Mouse (Mus musculus): ENCODE data around the gene Xpc. TPM values are rescaled to one million over a fixed set of nuclear protein-coding genes. Genes with fewer than 3 reads are reported as not detected.
A peak's percentile ranks its signal among the peaks of the same experiment; 100 is the strongest.

The Xpc gene
- polyA plus RNA-seq, 1 experiment from 2014 or later = 20.8 TPM

- Histone ChIP-seq H3K4me1 (no peaks in the 10 kb centered on the region), H3K9me3 (no peaks in the 10 kb centered on the region), H3K4me3 (no peak overlapping the region), H3K36me3 (peaks cover 44% of the 10 kb centered on the region), H3K27me3 (no peaks in the 10 kb centered on the region), H3K4me2 (replicated peaks) (no peak overlapping the region), H3K9ac (replicated peaks) (no peak overlapping the region), H3K27ac (replicated peaks) (no peak overlapping the region)
- 93% methylated on average over 2 of the region's 2 CpGs for WGBS
- no peak for ATAC-seq (replicated peaks)
Measured at GRCm38 (mm10) chr6:91465756-91466155, 49.9 kb downstream of the Xpc start.

- H3K4me3 ChIP-seq = no peak overlapping the region
- no peak overlapping the region for H3K4me2 ChIP-seq (replicated peaks)
- H3K36me3 ChIP-seq = peaks cover 15% of the 10 kb centered on the region
- H3K4me1 ChIP-seq = no peaks in the 10 kb centered on the region
- H3K27me3 ChIP-seq = no peaks in the 10 kb centered on the region
- no peaks in the 10 kb centered on the region for H3K9me3 ChIP-seq
- no peak overlapping the region for H3K27ac ChIP-seq (replicated peaks)
- no peak for ATAC-seq (replicated peaks)
- H3K9ac ChIP-seq (replicated peaks) = no peak overlapping the region
- WGBS = 91% methylated on average over 1 of the region's 1 CpGs
Measured at GRCm38 (mm10) chr6:91459471-91459870, 56.2 kb downstream of the Xpc start.

- Histone ChIP-seq H3K9ac (replicated peaks) (no peak overlapping the region), H3K27ac (replicated peaks) (no peak overlapping the region), H3K4me3 (no peak overlapping the region), H3K36me3 (no peaks in the 10 kb centered on the region), H3K27me3 (peaks cover 2% of the 10 kb centered on the region; the same call in 1 of the 2 replicates), H3K4me1 (no peaks in the 10 kb centered on the region), H3K4me2 (replicated peaks) (no peak overlapping the region), H3K9me3 (no peaks in the 10 kb centered on the region)
- WGBS = 78% methylated on average over 5 of the region's 5 CpGs
- ATAC-seq (replicated peaks) = no peak
Measured at GRCm38 (mm10) chr6:91454546-91454945, 61.1 kb downstream of the Xpc start.

GRCm38 (mm10) chr6:91452056-91452455 lies 63.6 kb downstream of the Xpc start:
- H3K4me1 ChIP-seq = no peaks in the 10 kb centered on the region
- H3K36me3 ChIP-seq = no peaks in the 10 kb centered on the region
- no peak overlapping the region for H3K4me2 ChIP-seq (replicated peaks)
- H3K9ac ChIP-seq (replicated peaks) = no peak overlapping the region
- ATAC-seq (replicated peaks) = no peak
- no peak overlapping the region for H3K4me3 ChIP-seq
- H3K27me3 ChIP-seq = peaks cover 6% of the 10 kb centered on the region; the same call in 1 of the 2 replicates
- no peaks in the 10 kb centered on the region for H3K9me3 ChIP-seq
- WGBS = 54% methylated on average over 1 of the region's 1 CpGs
- H3K27ac ChIP-seq (replicated peaks) = no peak overlapping the region

- ATAC-seq (replicated peaks) = no peak
- Histone ChIP-seq H3K4me2 (replicated peaks) (no peak overlapping the region), H3K27me3 (peaks cover 6% of the 10 kb centered on the region; the same call in 1 of the 2 replicates), H3K27ac (replicated peaks) (no peak overlapping the region), H3K9me3 (no peaks in the 10 kb centered on the region), H3K4me3 (no peak overlapping the region), H3K4me1 (no peaks in the 10 kb centered on the region), H3K9ac (replicated peaks) (no peak overlapping the region), H3K36me3 (no peaks in the 10 kb centered on the region)
- WGBS = 55% methylated on average over 3 of the region's 3 CpGs
Measured at GRCm38 (mm10) chr6:91449472-91450225, 66.0 kb downstream of the Xpc start.

- Histone ChIP-seq H3K4me3 (no peak overlapping the region), H3K9me3 (no peaks in the 10 kb centered on the region), H3K4me1 (peaks cover 10% of the 10 kb centered on the region), H3K9ac (replicated peaks) (no peak overlapping the region), H3K36me3 (no peaks in the 10 kb centered on the region), H3K27ac (replicated peaks) (no peak overlapping the region), H3K27me3 (peaks cover 6% of the 10 kb centered on the region; the same call in 1 of the 2 replicates), H3K4me2 (replicated peaks) (no peak overlapping the region)
- ATAC-seq (replicated peaks) = no peak
- WGBS = 81% methylated on average over 3 of the region's 3 CpGs
Measured at GRCm38 (mm10) chr6:91445316-91445715, 70.4 kb downstream of the Xpc start.

GRCm38 (mm10) chr6:91441145-91441662 lies 74.5 kb downstream of the Xpc start:
- peak overlapping the region; percentile 93 for H3K4me2 ChIP-seq (replicated peaks)
- peak overlapping the region; percentile 81 for H3K27ac ChIP-seq (replicated peaks)
- H3K4me3 ChIP-seq = peak overlapping the region; percentile 62
- H3K27me3 ChIP-seq = peaks cover 8% of the 10 kb centered on the region; the same call in 1 of the 2 replicates
- no peaks in the 10 kb centered on the region for H3K9me3 ChIP-seq
- H3K36me3 ChIP-seq = no peaks in the 10 kb centered on the region
- peak overlapping the region; percentile 72 for H3K9ac ChIP-seq (replicated peaks)
- WGBS = 4% methylated on average over 19 of the region's 19 CpGs
- H3K4me1 ChIP-seq = peaks cover 12% of the 10 kb centered on the region
- peak; percentile 57 for ATAC-seq (replicated peaks)

GRCm38 (mm10) chr6:91440474-91441144 lies 75.1 kb downstream of the Xpc start:
- H3K27me3 ChIP-seq = peaks cover 8% of the 10 kb centered on the region; the same call in 1 of the 2 replicates
- H3K9me3 ChIP-seq = no peaks in the 10 kb centered on the region
- H3K9ac ChIP-seq (replicated peaks) = peak overlapping the region; percentile 72
- peak; percentile 96 for ATAC-seq (replicated peaks)
- peaks cover 12% of the 10 kb centered on the region for H3K4me1 ChIP-seq
- no peaks in the 10 kb centered on the region for H3K36me3 ChIP-seq
- H3K4me3 ChIP-seq = peak overlapping the region; percentile 62
- peak overlapping the region; percentile 93 for H3K4me2 ChIP-seq (replicated peaks)
- WGBS = 2% methylated on average over 30 of the region's 30 CpGs
- peak overlapping the region; percentile 81 for H3K27ac ChIP-seq (replicated peaks)

Other genes with a start within 250 kb of the Xpc start
- gene Wnt7a, start 104.5 kb downstream of the Xpc start, polyA plus RNA-seq (2015; fragmentation: Nextera tagmentation; extraction: Ambion mirVana) = 22.3 and 24.4 TPM in 2 replicates
- gene Chchd4, start 42.3 kb downstream of the Xpc start, polyA plus RNA-seq (2015; fragmentation: Nextera tagmentation; extraction: Ambion mirVana) = 33.4 and 34.5 TPM in 2 replicates
- 54.1 and 57.0 TPM in 2 replicates for gene Tmem43, start 42.2 kb downstream of the Xpc start, polyA plus RNA-seq (2015; fragmentation: Nextera tagmentation; extraction: Ambion mirVana)
- gene Lsm3, start within 50 bp of the Xpc start, polyA plus RNA-seq (2015; fragmentation: Nextera tagmentation; extraction: Ambion mirVana) = 181 and 185 TPM in 2 replicates
- 94.2 and 98.8 TPM in 2 replicates for gene Slc6a6, start 168.2 kb upstream of the Xpc start, polyA plus RNA-seq (2015; fragmentation: Nextera tagmentation; extraction: Ambion mirVana)

Data from forebrain, embryonic 15.5 days (tissue).